Mouse (Mus musculus): ENCODE data around the gene Serpinb1a.

DNA sequence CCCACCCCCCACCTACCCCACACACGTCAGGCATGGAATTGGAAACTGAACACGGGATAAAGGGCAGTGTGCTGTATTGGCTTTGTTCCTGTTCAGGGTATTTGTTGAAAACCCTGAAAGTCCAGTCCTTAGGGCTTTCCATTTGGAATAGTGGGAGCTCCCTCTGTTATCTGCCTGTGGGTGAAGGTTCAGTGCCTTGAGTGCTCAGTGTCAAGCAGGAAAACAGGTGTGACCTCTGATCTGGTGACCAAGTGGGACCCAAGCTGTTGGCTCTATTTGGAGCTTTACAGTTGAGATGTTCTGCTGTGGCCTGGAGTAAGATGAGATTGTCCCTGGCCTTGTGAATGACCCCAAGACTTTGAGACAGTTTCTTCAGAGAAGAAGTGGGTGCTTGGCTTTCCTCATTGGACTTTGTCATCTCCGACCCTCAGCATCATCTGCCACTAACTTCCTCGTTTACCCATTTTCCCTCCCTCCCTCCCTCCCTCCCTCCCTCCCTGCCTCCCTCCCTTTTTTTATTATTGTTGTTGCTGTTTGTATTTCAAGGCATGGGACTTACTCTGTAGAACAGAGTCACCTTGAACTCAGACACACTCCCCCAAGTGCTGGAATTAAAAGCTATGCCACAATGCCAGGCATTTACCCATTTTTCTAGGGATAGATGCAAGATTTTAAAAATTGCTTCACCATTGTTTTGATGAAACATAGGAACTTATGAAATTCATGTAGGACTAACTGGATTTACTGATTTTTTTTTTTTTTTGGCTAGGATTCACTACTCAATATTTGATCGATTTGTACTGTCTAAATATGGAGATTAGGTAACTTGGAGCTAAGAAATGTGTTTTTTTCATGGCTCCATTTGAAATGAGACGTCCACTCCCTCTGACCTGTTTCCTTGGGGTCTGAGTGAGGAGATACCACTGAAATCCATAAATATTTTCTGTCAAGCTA, 26.3 kb downstream of the Serpinb1a start:
- TF ChIP-seq CTCF (IDR thresholded peaks at IDR 0.05; ENCODE audit: low read depth) (no peak), EP300 (IDR thresholded peaks at IDR 0.05; ENCODE audit: low read depth) (no peak)

Measured in heart, postnatal 0 days (tissue).